Mouse (Mus musculus): Measurements from ENCODE around the gene Atic.

The Atic gene

DNA sequence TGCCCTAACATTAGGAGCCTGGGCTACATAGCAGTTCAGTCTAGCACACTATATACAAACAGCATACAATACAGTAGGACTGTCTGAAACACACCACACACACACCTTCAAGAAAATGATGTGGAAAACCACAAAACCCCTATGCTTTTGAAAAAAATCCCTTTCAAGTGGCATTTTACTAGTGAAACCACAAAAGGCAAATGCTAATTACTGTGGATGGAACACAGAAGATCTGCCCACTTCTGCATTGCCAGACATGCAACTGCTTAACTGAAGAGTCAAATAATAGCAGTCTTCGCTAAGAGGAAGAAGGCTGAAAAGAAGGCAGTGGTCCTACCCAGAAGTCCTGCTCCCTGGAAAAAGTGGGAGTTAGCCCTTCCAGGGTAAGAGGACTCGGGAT, 37.3 kb downstream of the Atic start:
- no peak for DNase-seq (ENCODE audit: low read depth)

DNA sequence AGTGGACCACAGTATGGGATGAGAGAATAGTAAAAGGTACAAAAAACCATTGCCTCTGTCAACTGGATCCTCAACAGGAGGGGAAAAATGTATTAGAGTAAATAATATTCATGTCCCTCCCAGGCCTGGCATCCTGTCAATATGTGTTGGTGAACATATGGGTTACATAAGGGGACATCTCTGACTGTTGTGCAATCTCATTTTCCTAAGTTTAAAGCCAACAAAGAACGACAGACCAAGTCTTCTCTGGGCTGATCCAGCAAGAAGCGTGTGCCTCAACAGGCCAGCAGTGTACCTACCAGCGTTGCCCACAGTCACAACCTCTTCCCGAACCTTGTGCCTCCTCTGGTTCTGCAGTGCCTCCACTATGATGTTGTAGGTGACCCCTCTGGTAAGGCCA, 38.4 kb downstream of the Atic start:
- no peak for DNase-seq (ENCODE audit: low read depth)

GRCm38 (mm10) chr1:71605751-71606150, 48.8 kb downstream of the Atic start:
- no peak for DNase-seq (ENCODE audit: low read depth)

GRCm38 (mm10) chr1:71606600-71607325, 49.8 kb downstream of the Atic start:
- no peak for DNase-seq (ENCODE audit: low read depth)

- no peak for DNase-seq (ENCODE audit: low read depth)
Observed at GRCm38 (mm10) chr1:71609057-71609775, 52.3 kb downstream of the Atic start.

DNA sequence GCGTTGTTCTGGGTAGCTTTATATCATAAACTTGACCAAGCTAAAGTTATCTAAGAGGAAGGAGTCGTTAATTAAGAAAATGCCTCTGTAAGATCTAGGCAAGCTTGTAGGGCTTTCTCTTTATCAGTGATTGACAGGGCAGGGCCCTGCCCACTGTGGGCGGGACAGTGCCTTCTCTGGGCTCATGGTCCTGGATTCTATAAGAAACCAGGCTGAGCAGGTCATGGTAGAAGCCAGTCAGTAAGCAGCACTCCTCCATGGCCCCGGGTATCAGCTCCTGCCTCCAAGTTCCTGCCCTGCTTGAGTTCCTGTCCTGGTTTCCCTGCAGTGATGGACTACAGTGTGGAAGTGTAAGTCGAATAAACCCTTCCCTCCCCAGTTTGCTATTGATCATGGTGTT, 53.0 kb downstream of the Atic start:
- DNase-seq (ENCODE audit: low read depth), result no peak

DNA sequence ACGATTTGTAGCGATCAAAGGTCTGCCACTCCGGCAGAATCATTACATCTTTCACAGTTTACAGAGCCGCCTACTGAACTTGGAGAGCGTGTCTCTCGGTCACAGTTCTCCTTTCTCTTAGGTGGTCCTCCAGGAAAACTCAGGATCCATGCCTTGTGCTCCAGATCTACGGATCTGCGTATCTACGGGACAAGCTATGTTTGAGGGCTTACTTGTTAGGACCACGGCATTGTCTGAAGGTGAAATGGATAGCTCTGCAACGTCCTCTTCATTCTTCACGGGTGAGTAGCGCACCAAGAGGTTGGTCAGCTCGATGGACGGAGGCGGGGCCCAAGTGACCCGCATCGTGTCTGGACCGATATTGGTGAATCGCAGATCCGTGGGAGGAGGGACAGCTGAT, 55.3 kb downstream of the Atic start:
- DNase-seq (ENCODE audit: low read depth), result no peak

DNA sequence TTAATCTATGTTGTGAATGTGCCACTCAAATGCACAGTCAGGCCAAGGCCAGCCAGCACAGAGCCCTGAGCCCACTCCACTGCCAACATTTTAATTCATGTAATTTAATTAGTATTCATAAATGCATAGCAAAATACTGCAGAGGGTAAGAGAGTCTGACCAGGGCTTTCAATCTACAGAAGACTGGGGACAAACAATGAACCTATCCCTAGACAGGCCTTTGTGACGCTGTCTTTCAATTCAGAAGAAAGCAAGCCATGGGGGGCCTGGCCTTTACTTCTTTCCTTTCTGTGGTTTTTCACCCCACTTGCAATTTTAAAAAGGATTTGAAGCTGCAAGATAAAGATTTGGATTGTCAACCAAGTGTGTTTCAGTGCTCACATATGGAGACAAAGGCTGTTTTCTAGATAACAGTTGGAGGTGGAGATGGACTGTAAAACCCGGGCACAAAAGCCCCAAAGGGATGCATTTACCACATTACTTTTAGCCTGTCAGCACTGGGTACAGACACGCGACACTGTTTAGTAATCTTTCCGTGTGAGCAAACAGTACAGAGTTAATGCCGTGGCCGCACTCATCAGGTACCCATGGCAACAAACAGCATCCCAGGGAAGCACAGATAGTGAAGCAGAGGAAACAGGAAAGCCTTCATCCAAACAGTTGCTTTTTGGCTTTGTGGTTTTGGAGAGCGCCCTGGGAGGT, 57.7 kb downstream of the Atic start:
- DNase-seq (ENCODE audit: low read depth), result no peak

- no peak for DNase-seq (ENCODE audit: low read depth)
Observed at GRCm38 (mm10) chr1:71621526-71621925, 64.6 kb downstream of the Atic start.

GRCm38 (mm10) chr1:71623625-71624024, 66.7 kb downstream of the Atic start:
- no peak for DNase-seq (ENCODE audit: low read depth)

Measured in c-Kit-positive CD71-negative TER-119-negative erythroid progenitor cells, embryonic 14.5 days (primary cell).